Mouse (Mus musculus): ENCODE data around the gene Rgl2. TPM values are rescaled to one million over a fixed set of nuclear protein-coding genes. Genes with fewer than 3 reads are reported as not detected.
"Not testable (repeated sequence)": the region's sequence is repeated elsewhere in the genome, so short reads cannot be mapped to it uniquely, and the experiment has no call there.

Gene Rgl2
- polyA plus RNA-seq (2015; fragmentation: Nextera tagmentation; extraction: Ambion mirVana): 54.2 and 59.2 TPM in 2 replicates

GRCm38 (mm10) chr17:33929371-33930279 is at the start of gene Rgl2:
Gene Rgl2 (plus strand): TSS chr17:33929543.
- H3K27ac ChIP-seq: peak within 1 kb of the TSS; percentile 96
- H3K9ac ChIP-seq: peak within 1 kb of the TSS; percentile 89
- H3K4me2 ChIP-seq (replicated peaks): peak within 1 kb of the TSS; percentile 98
- WGBS: 0% methylated on average over 76 of the region's 80 CpGs
- no peaks in the 10 kb centered on the region for H3K9me3 ChIP-seq
- H3K27me3 ChIP-seq: no peaks in the 10 kb centered on the region
- peak; percentile 77 for ATAC-seq (ENCODE audit: low FRiP score, low read depth)
- peaks cover 24% of the 10 kb centered on the region for H3K4me1 ChIP-seq
- peaks cover 50% of the 10 kb centered on the region for H3K36me3 ChIP-seq
- H3K4me3 ChIP-seq: peak within 1 kb of the TSS; percentile 87

- ATAC-seq (ENCODE audit: low FRiP score, low read depth); H3K27me3 ChIP-seq; H3K9ac ChIP-seq; H3K9me3 ChIP-seq; H3K4me3 ChIP-seq; H3K4me2 ChIP-seq (replicated peaks); H3K27ac ChIP-seq: not testable (repeated sequence)
- Histone ChIP-seq H3K4me1 (peaks cover 17% of the 10 kb centered on the region), H3K36me3 (peaks cover 56% of the 10 kb centered on the region)
- WGBS: 96% methylated on average over 9 of the region's 11 CpGs
Measured at GRCm38 (mm10) chr17:33884320-33884719, 45.0 kb upstream of the Rgl2 start.

- H3K9me3 ChIP-seq; H3K27ac ChIP-seq; H3K4me3 ChIP-seq; H3K27me3 ChIP-seq; ATAC-seq (ENCODE audit: low FRiP score, low read depth); H3K9ac ChIP-seq: not testable (repeated sequence)
- peak overlapping the region; percentile 72 for H3K4me2 ChIP-seq (replicated peaks)
- H3K4me1 ChIP-seq: peaks cover 22% of the 10 kb centered on the region
- 53% methylated on average over 2 of the region's 2 CpGs for whole genome bisulfite sequencing
- H3K36me3 ChIP-seq: peaks cover 31% of the 10 kb centered on the region
Measured at GRCm38 (mm10) chr17:33887802-33888201, 41.5 kb upstream of the Rgl2 start.

- 0 out of 2 replicates have a peak overlapping the region, but pooled peaks have one; percentile 5 for H3K4me3 ChIP-seq
- H3K4me2 ChIP-seq (replicated peaks): peak overlapping the region; percentile 72
- H3K36me3 ChIP-seq: peaks cover 28% of the 10 kb centered on the region
Measured at GRCm38 (mm10) chr17:33888230-33888629, 41.1 kb upstream of the Rgl2 start.

GRCm38 (mm10) chr17:33889941-33890532 is 39.3 kb upstream of the Rgl2 start:
- peak overlapping the region; percentile 64 for H3K4me3 ChIP-seq

More at GRCm38 (mm10) chr17:33888230-33888629, 41.1 kb upstream of the Rgl2 start:
- H3K27me3 ChIP-seq; H3K27ac ChIP-seq; H3K9ac ChIP-seq; H3K9me3 ChIP-seq; ATAC-seq (ENCODE audit: low FRiP score, low read depth): not testable (repeated sequence)
- H3K4me1 ChIP-seq: peaks cover 22% of the 10 kb centered on the region

GRCm38 (mm10) chr17:33890533-33891059 is 38.7 kb upstream of the Rgl2 start, which contains the start of gene Kifc1:
Gene Kifc1 (minus strand): TSS chr17:33890661.
- WGBS: under 1% methylated on average over 49 of the region's 49 CpGs

More at GRCm38 (mm10) chr17:33889941-33890532, 39.3 kb upstream of the Rgl2 start:
- peaks cover 15% of the 10 kb centered on the region for H3K36me3 ChIP-seq
- H3K4me2 ChIP-seq (replicated peaks): peak overlapping the region; percentile 72
- not testable (repeated sequence) for H3K27me3 ChIP-seq, H3K9me3 ChIP-seq, H3K27ac ChIP-seq
- H3K4me1 ChIP-seq: peaks cover 22% of the 10 kb centered on the region
- peak overlapping the region; percentile 77 for H3K9ac ChIP-seq
- under 1% methylated on average over 40 of the region's 44 CpGs for WGBS
- ATAC-seq (ENCODE audit: low FRiP score, low read depth): peak; percentile 13

GRCm38 (mm10) chr17:33891357-33891756 is 38.0 kb upstream of the Rgl2 start:
- 66% methylated on average over 2 of the region's 2 CpGs for WGBS
- ATAC-seq (ENCODE audit: low FRiP score, low read depth): no peak
- no peaks in the 10 kb centered on the region for H3K9me3 ChIP-seq

More at GRCm38 (mm10) chr17:33890533-33891059, 38.7 kb upstream of the Rgl2 start, which contains the start of gene Kifc1:
- no peaks in the 10 kb centered on the region for H3K9me3 ChIP-seq
- peak within 1 kb of the TSS; percentile 64 for H3K4me3 ChIP-seq
- H3K27ac ChIP-seq: no peak within 1 kb of the TSS
- peak within 1 kb of the TSS; percentile 72 for H3K4me2 ChIP-seq (replicated peaks)
- peak; percentile 100 for ATAC-seq (ENCODE audit: low FRiP score, low read depth)
- no peaks in the 10 kb centered on the region for H3K27me3 ChIP-seq
- H3K9ac ChIP-seq: peak within 1 kb of the TSS; percentile 77
- peaks cover 22% of the 10 kb centered on the region for H3K4me1 ChIP-seq
- H3K36me3 ChIP-seq: peaks cover 12% of the 10 kb centered on the region

GRCm38 (mm10) chr17:33891892-33892291 is 37.5 kb upstream of the Rgl2 start:
- not testable (repeated sequence) for ATAC-seq (ENCODE audit: low FRiP score, low read depth); H3K9me3 ChIP-seq; H3K9ac ChIP-seq; H3K4me3 ChIP-seq; H3K27ac ChIP-seq; H3K4me2 ChIP-seq (replicated peaks); H3K36me3 ChIP-seq; H3K27me3 ChIP-seq
- H3K4me1 ChIP-seq: peaks cover 22% of the 10 kb centered on the region
- 68% methylated on average over 6 of the region's 6 CpGs for WGBS

More at GRCm38 (mm10) chr17:33891357-33891756, 38.0 kb upstream of the Rgl2 start:
- Histone ChIP-seq H3K4me3 (no peak overlapping the region), H3K4me2 (replicated peaks) (no peak overlapping the region), H3K4me1 (peaks cover 22% of the 10 kb centered on the region), H3K9ac (no peak overlapping the region), H3K27ac (no peak overlapping the region), H3K36me3 (peaks cover 4% of the 10 kb centered on the region), H3K27me3 (no peaks in the 10 kb centered on the region)

- ATAC-seq (ENCODE audit: low FRiP score, low read depth): no peak
- 23% methylated on average over 7 of the region's 7 CpGs for WGBS
- H3K9ac ChIP-seq: no peak overlapping the region
- no peak overlapping the region for H3K4me2 ChIP-seq (replicated peaks)
- peaks cover 22% of the 10 kb centered on the region for H3K4me1 ChIP-seq
- H3K36me3 ChIP-seq: no peaks in the 10 kb centered on the region
- H3K27ac ChIP-seq: no peak overlapping the region
- no peak overlapping the region for H3K4me3 ChIP-seq
- no peaks in the 10 kb centered on the region for H3K27me3 ChIP-seq
- no peaks in the 10 kb centered on the region for H3K9me3 ChIP-seq
Measured at GRCm38 (mm10) chr17:33892429-33892828, 36.9 kb upstream of the Rgl2 start.

GRCm38 (mm10) chr17:33893011-33893410 is 36.3 kb upstream of the Rgl2 start:
- WGBS: 79% methylated on average over 4 of the region's 4 CpGs
- H3K27me3 ChIP-seq; H3K4me3 ChIP-seq; H3K9ac ChIP-seq; H3K27ac ChIP-seq; H3K4me2 ChIP-seq (replicated peaks); ATAC-seq (ENCODE audit: low FRiP score, low read depth); H3K9me3 ChIP-seq; H3K36me3 ChIP-seq: not testable (repeated sequence)
- H3K4me1 ChIP-seq: peaks cover 18% of the 10 kb centered on the region

GRCm38 (mm10) chr17:33897114-33897794 is 32.1 kb upstream of the Rgl2 start:
- no peaks in the 10 kb centered on the region for H3K4me1 ChIP-seq
- ATAC-seq (ENCODE audit: low FRiP score, low read depth): no peak
- no peaks in the 10 kb centered on the region for H3K27me3 ChIP-seq

More at GRCm38 (mm10) chr17:33897114-33897794, 32.1 kb upstream of the Rgl2 start:
- no peak overlapping the region for H3K9ac ChIP-seq
- no peaks in the 10 kb centered on the region for H3K36me3 ChIP-seq
- H3K9me3 ChIP-seq: no peaks in the 10 kb centered on the region
- WGBS: 46% methylated on average over 6 of the region's 6 CpGs
- H3K27ac ChIP-seq: no peak overlapping the region
- H3K4me3 ChIP-seq: no peak overlapping the region
- H3K4me2 ChIP-seq (replicated peaks): no peak overlapping the region
